Mouse (Mus musculus): ENCODE results near the gene Efna2. TPM values are rescaled to one million over a fixed set of nuclear protein-coding genes. Genes with fewer than 3 reads are reported as not detected.

Efna2 gene
- total and polyA plus RNA-seq, 2 experiments from 2014 or later, result 51.1 to 52.1 TPM

DNA sequence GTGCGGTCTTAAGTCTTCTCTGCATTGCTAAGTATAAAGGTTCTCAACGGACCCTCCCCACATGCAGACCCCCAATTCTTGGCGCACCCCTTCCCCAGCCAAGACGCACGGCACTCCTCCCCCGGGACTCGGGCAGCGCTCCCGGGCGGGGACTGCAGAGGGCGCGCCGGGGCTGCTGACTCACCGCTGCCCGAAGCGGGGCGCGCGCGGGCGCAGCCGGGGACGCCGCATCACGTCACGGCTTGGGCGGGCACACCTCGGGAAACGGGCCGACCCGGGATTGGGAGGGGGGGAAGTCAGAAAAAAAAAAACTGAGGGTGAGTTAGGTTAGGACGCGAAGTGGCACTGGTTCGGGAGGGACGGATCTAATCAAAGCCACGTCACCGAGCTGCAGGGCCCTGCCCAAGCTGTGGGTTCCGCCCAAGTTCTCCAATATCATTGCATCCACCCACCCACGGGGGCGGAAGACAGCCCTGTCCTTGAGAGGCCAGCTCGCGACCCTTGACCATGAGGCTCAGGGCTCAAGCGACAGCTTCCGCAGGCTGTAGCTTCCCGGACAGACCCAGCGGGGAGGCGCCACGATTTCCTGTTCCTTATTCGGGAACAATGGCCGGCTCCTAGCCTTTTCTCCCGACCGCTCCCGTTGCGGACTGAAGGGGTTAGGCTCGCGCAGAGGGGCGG lies 30.5 kb upstream of the Efna2 start:
- Histone ChIP-seq H3K27me3 (ENCODE audit: insufficient read depth, low read length) (no peaks in the 10 kb centered on the region), H3K4me2 (ENCODE audit: low read depth, low read length, poor library complexity, severe bottlenecking) (peak overlapping the region; percentile 90), H3K9me3 (ENCODE audit: low read length) (no peaks in the 10 kb centered on the region), H3K4me1 (ENCODE audit: insufficient read depth, low read length) (peaks cover 15% of the 10 kb centered on the region), H3K36me3 (ENCODE audit: insufficient read depth, low read length) (peaks cover 27% of the 10 kb centered on the region), H3K27ac (ENCODE audit: low read depth, low read length) (peak overlapping the region; percentile 100), H3K9ac (replicated peaks; ENCODE audit: low read length, poor library complexity, severe bottlenecking) (peak overlapping the region; percentile 99), H3K4me3 (ENCODE audit: low read depth, low read length) (peak overlapping the region; percentile 91)
- peak; percentile 94 for DNase-seq (ENCODE audit: low spot score)
- peak; percentile 60 for ATAC-seq (ENCODE audit: low FRiP score)
- WGBS, result under 1% methylated on average over 57 of the region's 57 CpGs
- peak; percentile 70 for TF ChIP-seq CTCF (IDR thresholded peaks at IDR 0.05)

DNA sequence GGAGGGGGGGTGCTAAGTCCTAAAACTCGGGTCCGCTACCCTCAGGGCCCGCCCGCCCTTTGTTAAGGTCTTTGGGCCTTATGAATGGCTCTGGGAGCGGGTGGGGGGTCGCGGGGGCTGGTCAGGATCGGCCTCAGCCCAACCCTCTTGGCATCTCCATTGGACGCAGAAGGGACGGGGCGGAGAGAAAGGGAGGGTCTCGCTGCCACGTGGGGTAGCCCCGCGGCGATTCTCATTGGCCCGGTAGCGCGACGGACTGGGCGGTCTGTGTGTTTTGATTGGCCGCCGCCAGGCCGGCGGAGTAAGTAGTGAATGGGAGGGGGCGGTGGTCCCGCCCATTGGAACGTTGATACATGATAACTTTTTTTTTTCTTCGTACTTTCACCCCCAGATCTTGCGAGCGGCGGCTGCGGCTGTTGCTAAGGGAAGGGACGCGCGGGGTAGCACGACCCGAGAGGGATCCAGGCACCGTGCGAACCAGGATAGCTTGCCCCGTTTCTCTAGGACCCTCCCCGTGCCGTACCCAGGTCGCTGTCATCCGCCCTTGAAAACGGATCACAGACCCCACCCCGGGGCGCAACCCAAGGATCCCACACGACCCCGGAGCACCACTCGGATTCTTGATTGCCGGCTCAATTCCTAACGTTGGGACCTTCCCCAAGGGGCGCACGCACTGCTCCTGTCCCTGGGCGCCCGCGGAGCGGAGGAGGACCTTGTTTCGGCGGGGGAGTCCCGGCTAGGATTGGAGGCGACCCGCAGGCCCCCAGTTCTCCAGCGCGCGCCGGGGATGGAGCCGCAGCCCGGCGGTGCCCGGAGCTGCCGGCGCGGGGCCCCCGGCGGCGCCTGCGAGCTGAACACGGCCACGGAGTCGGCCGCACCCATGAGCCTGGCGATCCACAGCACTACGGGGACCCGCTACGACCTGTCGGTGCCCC lies 29.7 kb upstream of the Efna2 start:
- Histone ChIP-seq H3K9ac (replicated peaks; ENCODE audit: low read length, poor library complexity, severe bottlenecking) (peak overlapping the region; percentile 99), H3K4me3 (ENCODE audit: low read depth, low read length) (peak overlapping the region; percentile 91), H3K4me2 (ENCODE audit: low read depth, low read length, poor library complexity, severe bottlenecking) (peak overlapping the region; percentile 90), H3K4me1 (ENCODE audit: insufficient read depth, low read length) (peaks cover 15% of the 10 kb centered on the region), H3K27ac (ENCODE audit: low read depth, low read length) (peak overlapping the region; percentile 100), H3K36me3 (ENCODE audit: insufficient read depth, low read length) (peaks cover 27% of the 10 kb centered on the region), H3K9me3 (ENCODE audit: low read length) (no peaks in the 10 kb centered on the region), H3K27me3 (ENCODE audit: insufficient read depth, low read length) (no peaks in the 10 kb centered on the region)
- under 1% methylated on average over 72 of the region's 88 CpGs for WGBS
- peak; percentile 85 for ATAC-seq (ENCODE audit: low FRiP score)
- TF ChIP-seq CTCF (IDR thresholded peaks at IDR 0.05), result no peak
- peak; percentile 99 for DNase-seq (ENCODE audit: low spot score)

DNA sequence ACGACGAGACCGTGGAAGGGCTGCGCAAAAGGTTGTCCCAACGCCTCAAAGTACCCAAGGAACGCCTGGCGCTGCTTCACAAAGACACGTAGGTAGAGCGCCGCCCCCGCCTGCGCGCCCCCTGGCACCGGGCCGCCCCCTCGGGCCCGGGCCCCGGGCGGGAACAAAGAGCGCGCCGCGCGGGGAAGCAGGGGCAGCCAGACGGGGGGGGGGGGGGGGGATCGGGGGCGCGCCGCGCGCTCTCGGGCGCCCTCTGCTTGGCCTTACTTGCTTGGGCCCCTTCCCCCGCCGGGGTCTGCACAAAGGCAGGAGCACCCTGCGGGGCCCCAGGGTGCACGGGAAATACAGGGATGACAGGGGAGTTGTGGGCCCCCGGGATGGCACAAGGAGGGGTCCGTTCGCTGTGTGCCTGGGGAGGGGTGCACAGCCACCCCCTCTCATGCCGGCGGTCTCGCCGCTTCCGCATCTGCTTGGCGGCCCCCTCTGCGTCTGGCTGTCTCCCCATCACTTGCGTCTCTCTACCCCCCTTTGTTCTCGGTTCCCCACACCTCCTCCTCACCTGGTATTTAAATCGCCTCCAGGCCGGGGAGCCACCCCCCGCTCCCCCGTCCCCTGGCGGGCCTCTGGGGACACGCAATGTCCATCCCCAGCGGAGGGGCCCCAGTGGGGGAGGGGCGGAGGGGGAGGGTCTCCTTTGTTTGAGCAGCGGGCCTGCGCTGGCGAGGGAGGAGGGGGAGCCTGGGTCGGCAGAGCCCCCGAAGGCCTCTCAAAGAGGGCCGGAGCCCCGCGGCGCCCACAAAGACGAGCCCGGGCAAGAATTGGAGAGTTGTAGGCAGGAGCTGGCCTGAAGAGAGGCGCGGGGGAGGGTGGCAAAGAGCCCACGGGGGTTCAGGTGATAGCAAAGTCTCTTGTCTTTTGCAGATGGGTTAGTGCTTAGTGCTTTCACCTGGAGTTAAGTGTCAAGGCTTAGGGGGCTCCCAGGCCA lies 28.8 kb upstream of the Efna2 start:
- WGBS, result 0% methylated on average over 28 of the region's 71 CpGs
- ATAC-seq (ENCODE audit: low FRiP score) (no peak), DNase-seq (ENCODE audit: low spot score) (peak; percentile 78)
- peaks cover 15% of the 10 kb centered on the region for H3K4me1 ChIP-seq (ENCODE audit: insufficient read depth, low read length)
- no peak; the same call in 1 of the 2 replicates for TF ChIP-seq CTCF (IDR thresholded peaks at IDR 0.05)
- peaks cover 32% of the 10 kb centered on the region for H3K36me3 ChIP-seq (ENCODE audit: insufficient read depth, low read length)
- H3K27ac ChIP-seq (ENCODE audit: low read depth, low read length), result peak overlapping the region; percentile 98
- H3K4me3 ChIP-seq (ENCODE audit: low read depth, low read length), result peak overlapping the region; percentile 91
- H3K27me3 ChIP-seq (ENCODE audit: insufficient read depth, low read length), result no peaks in the 10 kb centered on the region
- H3K4me2 ChIP-seq (ENCODE audit: low read depth, low read length, poor library complexity, severe bottlenecking), result peak overlapping the region; percentile 90
- peak overlapping the region; percentile 99 for H3K9ac ChIP-seq (replicated peaks; ENCODE audit: low read length, poor library complexity, severe bottlenecking)
- no peaks in the 10 kb centered on the region for H3K9me3 ChIP-seq (ENCODE audit: low read length)

DNA sequence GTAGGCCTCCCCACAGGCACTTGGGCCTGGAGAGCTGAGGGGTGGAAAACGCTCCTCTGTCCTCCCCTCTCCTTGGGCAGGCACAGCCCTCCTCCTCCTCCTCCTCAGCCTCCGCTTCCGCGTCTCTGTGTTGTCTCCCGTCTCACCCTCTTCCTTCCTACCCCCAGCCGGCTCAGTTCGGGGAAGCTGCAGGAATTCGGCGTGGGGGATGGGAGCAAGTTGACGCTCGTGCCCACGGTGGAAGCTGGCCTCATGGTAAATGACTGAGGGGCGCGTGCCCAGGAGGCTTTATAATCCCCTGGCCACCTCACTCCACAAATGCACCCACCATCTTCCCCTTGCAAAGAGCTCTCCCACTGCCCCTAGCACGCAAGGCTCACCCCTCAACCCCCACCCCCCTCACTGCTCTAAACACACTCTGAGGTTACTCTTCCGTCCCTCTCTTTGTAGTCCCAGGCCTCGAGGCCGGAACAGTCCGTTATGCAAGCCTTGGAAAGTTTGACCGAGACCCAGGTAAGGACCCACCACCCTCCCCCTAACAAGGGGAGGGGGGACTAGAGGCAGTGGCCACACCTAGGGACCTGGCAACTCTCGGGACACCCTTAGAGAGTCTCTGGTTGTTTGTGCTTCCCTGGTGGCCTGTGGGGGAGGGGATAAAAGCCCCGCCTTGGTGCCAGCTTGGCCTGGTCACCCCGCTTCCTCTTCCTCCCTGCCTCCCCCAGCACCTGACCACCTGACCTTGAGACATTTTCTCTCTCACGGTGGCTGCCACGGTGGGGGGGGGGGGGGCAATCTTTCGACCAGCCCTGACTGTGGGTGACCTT lies 27.9 kb upstream of the Efna2 start:
- peak overlapping the region; percentile 99 for H3K9ac ChIP-seq (replicated peaks; ENCODE audit: low read length, poor library complexity, severe bottlenecking)

More for the DNA sequence above, 27.9 kb upstream of the Efna2 start:
- Histone ChIP-seq H3K4me2 (ENCODE audit: low read depth, low read length, poor library complexity, severe bottlenecking) (peak overlapping the region; percentile 90), H3K27me3 (ENCODE audit: insufficient read depth, low read length) (no peaks in the 10 kb centered on the region), H3K27ac (ENCODE audit: low read depth, low read length) (peak overlapping the region; percentile 98), H3K36me3 (ENCODE audit: insufficient read depth, low read length) (peaks cover 39% of the 10 kb centered on the region), H3K4me1 (ENCODE audit: insufficient read depth, low read length) (peaks cover 15% of the 10 kb centered on the region), H3K4me3 (ENCODE audit: low read depth, low read length) (peak overlapping the region; percentile 91), H3K9me3 (ENCODE audit: low read length) (no peaks in the 10 kb centered on the region)
- TF ChIP-seq CTCF (IDR thresholded peaks at IDR 0.05), result no peak
- DNase-seq (ENCODE audit: low spot score) (no peak), ATAC-seq (ENCODE audit: low FRiP score) (no peak)
- under 1% methylated on average over 23 of the region's 26 CpGs for WGBS
